ENCODE assay signal across 26 mouse cellular contexts in the genomic region with DNA sequence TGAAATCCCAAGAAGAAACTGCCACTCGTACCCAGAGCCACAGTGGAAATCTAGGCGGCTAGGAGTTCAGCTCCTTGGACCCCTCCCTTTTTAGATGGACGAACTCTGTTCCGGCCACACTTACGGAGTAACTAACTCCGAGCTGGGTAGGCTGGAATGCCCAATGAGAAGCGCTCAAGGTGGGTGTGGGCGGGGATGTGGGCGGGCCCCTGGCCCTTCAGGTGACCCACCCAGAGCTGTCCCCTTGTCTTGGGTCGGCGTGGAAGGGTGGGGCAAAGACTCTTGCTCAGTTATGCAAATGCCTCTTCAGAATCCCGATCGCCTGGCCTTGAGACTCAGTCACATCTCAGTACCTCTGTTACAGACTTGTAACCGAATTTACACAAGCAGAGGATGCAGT. TPM values are rescaled to one million over a fixed set of nuclear protein-coding genes. Genes with fewer than 3 reads are reported as not detected.
DNase-seq lines count a peak whose midpoint lies in the region; ATAC-seq and TF ChIP-seq lines count a peak whose summit lies in the region.
"Had no signal": no experiment of that assay in that cellular context is flagged by ENCODE, and none has a peak within 500 bp of the region (broad histone marks: within the 10 kb centered on the region; RNA-seq: fewer than 3 reads in every experiment).

Gene Zfp42 (minus strand): TSS at position 85 of the 400 bp plus-strand sequence.

- H3K4me2 ChIP-seq in kidney, embryonic 15.5 days = peak within 1 kb of the TSS; percentile 30
- H3K4me2 ChIP-seq in embryonic facial prominence, embryonic 12.5 days (replicated peaks) = 0 out of 2 replicates have a peak within 1 kb of the TSS, but pooled peaks have one; percentile 26
- H3K4me2 ChIP-seq: limb, embryonic 15.5 days; liver, embryonic 15.5 days; midbrain, embryonic 12.5 days; neural tube, embryonic 12.5 days had no signal

- H3K4me3 ChIP-seq in heart, embryonic 10.5 days = peak within 1 kb of the TSS; percentile 28
- H3K4me3 ChIP-seq in kidney, embryonic 15.5 days (replicated peaks) = no peak within 1 kb of the TSS
- peak within 1 kb of the TSS; percentile 86 for H3K4me3 ChIP-seq in ES-Bruce4 (ENCODE audit: low read depth, low read length)
- no peak within 1 kb of the TSS for H3K4me3 ChIP-seq in embryonic facial prominence, embryonic 12.5 days
- H3K4me3 ChIP-seq: gastrocnemius, adult 2 months; limb, embryonic 15.5 days; liver, embryonic 15.5 days; midbrain, embryonic 12.5 days; neural tube, embryonic 12.5 days had no signal

- H3K27ac ChIP-seq in heart, embryonic 10.5 days = no peak within 1 kb of the TSS
- no peak within 1 kb of the TSS for H3K27ac ChIP-seq in kidney, embryonic 15.5 days
- H3K27ac ChIP-seq in ES-Bruce4 (ENCODE audit: insufficient read depth, low read length) = peak within 1 kb of the TSS; percentile 99
- no peak within 1 kb of the TSS for H3K27ac ChIP-seq in embryonic facial prominence, embryonic 12.5 days
- H3K27ac ChIP-seq: gastrocnemius, adult 2 months; limb, embryonic 15.5 days; liver, embryonic 15.5 days; midbrain, embryonic 12.5 days; neural tube, embryonic 12.5 days had no signal

- peak; percentile 77 for TF ChIP-seq EP300 in ES-Bruce4 (IDR thresholded peaks at IDR 0.05; ENCODE audit: insufficient read depth, low read depth, low read length)

- TF ChIP-seq CTCF in ES-Bruce4 (IDR thresholded peaks at IDR 0.05; ENCODE audit: low read depth, low read length) = no peak

- no peaks in the 10 kb centered on the region for H3K27me3 ChIP-seq in heart, embryonic 10.5 days (ENCODE audit: insufficient read depth, poor library complexity, severe bottlenecking)
- no peaks in the 10 kb centered on the region for H3K27me3 ChIP-seq in kidney, embryonic 15.5 days
- H3K27me3 ChIP-seq in ES-Bruce4 (ENCODE audit: control insufficient read depth, insufficient read depth, low read length, poor library complexity, severe bottlenecking) = no peaks in the 10 kb centered on the region
- H3K27me3 ChIP-seq in embryonic facial prominence, embryonic 12.5 days = no peaks in the 10 kb centered on the region
- H3K27me3 ChIP-seq: limb, embryonic 15.5 days; liver, embryonic 15.5 days; midbrain, embryonic 12.5 days; neural tube, embryonic 12.5 days had no signal

- no peaks in the 10 kb centered on the region for H3K36me3 ChIP-seq in heart, embryonic 10.5 days
- no peaks in the 10 kb centered on the region for H3K36me3 ChIP-seq in kidney, embryonic 15.5 days
- H3K36me3 ChIP-seq in ES-Bruce4 (ENCODE audit: control insufficient read depth, insufficient read depth, low read length, poor library complexity, severe bottlenecking) = peaks cover 23% of the 10 kb centered on the region
- no peaks in the 10 kb centered on the region for H3K36me3 ChIP-seq in embryonic facial prominence, embryonic 12.5 days
- H3K36me3 ChIP-seq: limb, embryonic 15.5 days; liver, embryonic 15.5 days; midbrain, embryonic 12.5 days; neural tube, embryonic 12.5 days had no signal

- peak; percentile 21 for TF ChIP-seq POLR2A in ES-Bruce4 (IDR thresholded peaks at IDR 0.05; ENCODE audit: insufficient read depth, low read length)

- no peak for ATAC-seq in kidney, embryonic 15.5 days (replicated peaks; ENCODE audit: low FRiP score)
- ATAC-seq in embryonic facial prominence, embryonic 12.5 days (ENCODE audit: insufficient number of reproducible peaks, insufficient read depth, low FRiP score, low TSS enrichment) = no peak
- no peak for ATAC-seq in inflammation-experienced regulatory T-cells, adult 6 months
- ATAC-seq: CD4-positive, CD25-positive, alpha-beta regulatory T cell, adult 4 months; forebrain, postnatal 0 days had no signal

- no peaks in the 10 kb centered on the region for H3K4me1 ChIP-seq in heart, embryonic 10.5 days
- no peaks in the 10 kb centered on the region for H3K4me1 ChIP-seq in kidney, embryonic 15.5 days
- H3K4me1 ChIP-seq in ES-Bruce4 (ENCODE audit: control insufficient read depth, insufficient read depth, low read length) = no peaks in the 10 kb centered on the region
- no peaks in the 10 kb centered on the region for H3K4me1 ChIP-seq in embryonic facial prominence, embryonic 12.5 days
- H3K4me1 ChIP-seq: limb, embryonic 15.5 days; liver, embryonic 15.5 days; midbrain, embryonic 12.5 days; neural tube, embryonic 12.5 days had no signal

- WGBS in heart, embryonic 10.5 days = 33% methylated on average over 14 of the region's 14 CpGs
- 55% methylated on average over 14 of the region's 14 CpGs for WGBS in kidney, embryonic 15.5 days
- WGBS in embryonic facial prominence, embryonic 12.5 days = 37% methylated on average over 14 of the region's 14 CpGs

- no peaks in the 10 kb centered on the region for H3K9me3 ChIP-seq in heart, embryonic 10.5 days
- H3K9me3 ChIP-seq in kidney, embryonic 15.5 days (replicated peaks) = no peaks in the 10 kb centered on the region
- no peaks in the 10 kb centered on the region for H3K9me3 ChIP-seq in ES-Bruce4 (replicated peaks; ENCODE audit: control insufficient read depth, insufficient read depth, low read length, poor library complexity, severe bottlenecking)
- no peaks in the 10 kb centered on the region for H3K9me3 ChIP-seq in embryonic facial prominence, embryonic 12.5 days
- H3K9me3 ChIP-seq: limb, embryonic 15.5 days; liver, embryonic 15.5 days; neural tube, embryonic 12.5 days had no signal

- DNase-seq in heart, embryonic 10.5 days (ENCODE audit: low spot score) = no peak
- DNase-seq in heart, adult 9 months (ENCODE audit: low spot score in 2 of 2) = no peak
- DNase-seq in kidney, postnatal 4 days = no peak
- DNase-seq in right cerebral cortex, adult 18-20 months = no peak
- DNase-seq: adrenal gland, adult 8-10 months; cerebellum, adult 9-10 months; forebrain, postnatal 0 days; gastrocnemius, adult 2 months; kidney, adult 2 months; kidney, postnatal 36 days; layer of hippocampus, adult 9-11 months had no signal

- H3K9ac ChIP-seq in kidney, embryonic 15.5 days = no peak within 1 kb of the TSS
- H3K9ac ChIP-seq in ES-Bruce4 (ENCODE audit: low read depth, poor library complexity, severe bottlenecking) = peak within 1 kb of the TSS; percentile 95
- H3K9ac ChIP-seq in embryonic facial prominence, embryonic 12.5 days = no peak within 1 kb of the TSS
- H3K9ac ChIP-seq: forebrain, postnatal 0 days; limb, embryonic 15.5 days; liver, embryonic 15.5 days; midbrain, embryonic 12.5 days; neural tube, embryonic 12.5 days had no signal

RNA-seq across cellular contexts. Expression of gene Zfp42, which starts in this region (rescaled TPM):
- not detected in 2 replicates for polyA plus RNA-seq in heart, embryonic 10.5 days (2016; fragmentation: Nextera tagmentation; extraction: Ambion mirVana)
- polyA plus RNA-seq in kidney, embryonic 15.5 days (2015; fragmentation: Nextera tagmentation; extraction: Ambion mirVana) = not detected in 2 replicates
- polyA plus RNA-seq in ES-Bruce4 (2011; ENCODE audit: insufficient read depth, insufficient read length, low read depth, missing spikeins) = 61.7 and 67.5 TPM in 2 replicates
- not detected in 2 replicates for polyA plus RNA-seq in embryonic facial prominence, embryonic 12.5 days (2016; fragmentation: Nextera tagmentation; extraction: Ambion mirVana)
- polyA plus RNA-seq in inflammation-experienced regulatory T-cells, adult 6 months (2017; shearing (Covaris generic)) = not detected
- polyA plus RNA-seq: CD4-positive, CD25-positive, alpha-beta regulatory T cell, adult 4 months; cortical plate, adult 2 months; embryonic facial prominence, embryonic 14.5 days; forebrain, postnatal 0 days; hindbrain, embryonic 11.5 days; kidney, adult 2 months; limb, embryonic 15.5 days; liver, embryonic 15.5 days; lung, embryonic 16.5 days; midbrain, embryonic 12.5 days; neural tube, embryonic 12.5 days; small intestine, adult 2 months; thymus, postnatal 0 days had no signal

Comparison
In these comparisons a context has a peak if more than half of its experiments do, and no peak if none do; other contexts are left out.
1. RNA of gene Zfp42 (polyA plus RNA-seq): 61.7 to 67.5 TPM in ES-Bruce4; not detected in kidney, embryonic 15.5 days, not detected in embryonic facial prominence, embryonic 12.5 days, not detected in heart, embryonic 10.5 days and not detected in inflammation-experienced regulatory T-cells, adult 6 months; every median in the first group is over 10 times any median in the second.
2. H3K4me3 ChIP-seq: peak in heart, embryonic 10.5 days (single experiment) and ES-Bruce4 (single experiment); none in kidney, embryonic 15.5 days (single experiment) and embryonic facial prominence, embryonic 12.5 days (single experiment).